Mouse (Mus musculus): Measurements from ENCODE around the gene Il1f10.

Il1f10 gene

DNA sequence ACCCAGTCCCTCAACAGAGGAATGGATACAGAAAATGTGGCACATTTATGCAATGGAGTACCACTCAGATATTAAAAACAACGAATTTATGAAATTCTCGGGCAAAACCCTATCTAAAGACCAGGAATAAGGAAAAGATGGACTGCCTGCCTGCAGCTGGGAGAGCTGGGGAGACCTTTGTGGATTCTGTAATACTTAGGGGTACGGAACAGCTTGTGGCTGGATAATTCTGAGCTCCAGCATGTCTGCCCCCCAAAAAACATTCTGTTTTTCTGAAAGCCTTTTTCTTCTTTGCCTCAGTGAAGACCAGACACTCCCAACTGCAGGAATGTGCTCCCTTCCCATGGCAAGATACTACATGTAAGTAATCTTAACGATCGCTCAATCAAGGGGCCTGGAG, at the start of gene Il1f10:
Il1f10 (plus strand) TSS at position 301 of the 400 bp plus-strand sequence.
- DNase-seq (ENCODE audit: low read depth, low spot score) = no peak

DNA sequence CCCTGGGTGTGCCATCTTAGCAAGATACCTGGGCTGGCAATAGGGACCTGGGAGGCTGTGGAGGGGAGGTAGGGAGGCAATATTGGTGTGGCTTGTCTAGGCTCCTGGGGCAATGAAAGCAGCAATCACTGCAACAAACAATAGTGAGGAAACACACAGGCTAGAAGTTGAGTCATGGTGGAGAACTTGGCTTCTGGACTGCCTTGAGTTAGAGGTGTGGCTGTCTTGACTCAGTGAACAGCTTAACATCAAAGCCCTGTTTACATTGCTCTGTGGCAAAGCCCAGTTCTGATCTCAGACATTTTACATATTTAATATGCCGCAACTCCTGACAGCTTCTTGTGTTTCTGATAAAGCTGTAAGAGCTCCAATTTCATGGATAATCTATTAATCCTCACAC, 23.5 kb upstream of the Il1f10 start:
- DNase-seq (ENCODE audit: low read depth, low spot score) = no peak

DNA sequence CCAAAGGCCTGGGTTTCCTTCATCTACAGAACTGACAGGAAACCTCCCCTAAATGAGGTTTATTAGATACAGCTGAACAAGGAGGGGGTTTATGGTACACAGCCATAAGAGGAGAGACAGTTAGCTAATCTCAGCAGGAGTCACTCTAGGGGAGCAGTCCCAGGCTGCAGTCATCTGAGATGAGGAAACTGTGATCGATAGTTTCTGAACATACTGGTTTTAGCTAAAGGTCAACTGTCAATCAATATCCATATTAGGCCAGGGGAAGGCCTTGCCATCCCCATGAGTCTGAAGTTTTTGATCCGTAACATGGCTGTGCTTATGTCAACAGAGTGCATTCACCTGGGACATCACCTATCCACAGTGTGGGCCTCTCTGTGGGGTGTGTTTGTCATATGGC, 17.4 kb upstream of the Il1f10 start:
- no peak for DNase-seq (ENCODE audit: low read depth, low spot score)

DNA sequence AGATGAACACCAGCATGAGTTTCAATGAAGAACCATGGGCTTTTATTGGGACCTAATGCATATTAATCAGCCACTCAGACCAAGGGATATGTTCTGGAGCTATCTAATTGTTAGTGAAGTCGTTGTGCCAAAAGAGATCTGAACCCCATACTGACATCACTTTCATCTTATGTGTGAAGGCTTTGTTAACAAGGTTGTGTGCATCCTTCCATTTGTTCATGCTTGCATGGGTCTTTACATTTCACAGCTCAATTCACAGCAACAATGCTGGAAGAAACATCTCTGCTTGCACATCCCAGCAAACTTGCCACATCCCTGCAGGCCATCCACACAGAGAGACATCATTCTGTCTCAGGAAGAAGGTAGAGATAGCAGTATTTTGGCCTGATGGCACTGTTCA, 15.8 kb upstream of the Il1f10 start:
- DNase-seq (ENCODE audit: low read depth, low spot score) = no peak

- no peak for DNase-seq (ENCODE audit: low read depth, low spot score)
These were observed 14.3 kb upstream of the Il1f10 start, which contains the start of gene Il1f5 for GRCm38 (mm10) chr2:24276654-24277053. TSS of gene Il1f5 (plus strand) at chr2:24276954.

GRCm38 (mm10) chr2:24294616-24295015, 3.6 kb downstream of the Il1f10 start:
- no peak for DNase-seq (ENCODE audit: low read depth, low spot score)

DNA sequence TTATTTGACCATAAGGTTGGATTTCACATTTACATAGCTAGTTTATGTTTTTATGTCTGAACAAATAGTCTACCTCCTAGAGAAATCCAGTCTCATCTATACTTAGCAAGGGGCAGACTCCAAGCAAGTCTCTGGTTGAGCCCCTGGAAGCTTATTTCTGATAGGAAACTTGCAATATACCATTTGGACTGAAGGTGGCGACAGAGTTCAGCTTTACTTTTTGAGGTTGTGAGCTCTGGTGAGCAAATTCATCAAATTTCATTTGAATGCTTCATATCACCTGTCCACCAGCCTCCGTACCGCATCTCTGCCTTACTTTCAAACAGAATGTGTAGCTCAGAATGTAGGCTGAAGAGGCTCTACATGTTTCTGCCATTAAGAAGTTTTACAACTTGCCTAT, 5.8 kb downstream of the Il1f10 start:
- DNase-seq (ENCODE audit: low read depth, low spot score) = peak; percentile 69

GRCm38 (mm10) chr2:24311302-24312001, 20.5 kb downstream of the Il1f10 start:
- DNase-seq (ENCODE audit: low read depth, low spot score) = no peak

GRCm38 (mm10) chr2:24316919-24317318, 25.9 kb downstream of the Il1f10 start:
- DNase-seq (ENCODE audit: low read depth, low spot score) = no peak

- no peak for DNase-seq (ENCODE audit: low read depth, low spot score)
These were observed 27.1 kb downstream of the Il1f10 start for GRCm38 (mm10) chr2:24317919-24318598.

DNA sequence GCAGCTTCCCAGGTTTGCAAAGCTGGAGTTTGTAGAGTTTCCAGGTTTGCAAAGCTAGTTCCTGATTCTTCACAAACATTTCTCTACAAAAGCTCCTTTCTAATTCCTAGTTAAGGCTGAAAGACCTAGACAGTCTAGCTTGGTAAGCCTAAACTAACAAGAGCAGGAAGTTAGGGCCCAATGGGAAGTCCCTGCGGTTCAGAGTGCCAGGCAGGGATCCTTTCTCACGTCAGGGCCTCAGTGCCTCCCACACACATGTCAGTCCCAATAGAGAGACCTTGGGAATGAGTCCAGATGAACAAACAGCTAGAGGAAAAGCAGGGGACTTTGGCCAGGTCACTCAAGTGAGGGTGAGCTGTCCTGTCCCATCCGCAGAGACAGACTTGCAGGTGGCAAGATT, 44.3 kb downstream of the Il1f10 start:
- no peak for DNase-seq (ENCODE audit: low read depth, low spot score)

- no peak for DNase-seq (ENCODE audit: low read depth, low spot score)
These were observed 45.5 kb downstream of the Il1f10 start, which contains the start of gene Il1rn for GRCm38 (mm10) chr2:24336545-24336944. TSS of gene Il1rn (plus strand) at chr2:24336853.

- peak; percentile 36 for DNase-seq (ENCODE audit: low read depth, low spot score)
These were observed 50.4 kb downstream of the Il1f10 start for GRCm38 (mm10) chr2:24341395-24341885.
